Mouse (Mus musculus) MN1 (cell line): ENCODE measurements around the gene Grm7.

Experiments used
- DNase-seq: peaks from one replicate; pipeline ENCODE4 v3.0.0-alpha.2; 2016; ENCODE audit warnings: low spot score

Grm7 gene

DNA sequence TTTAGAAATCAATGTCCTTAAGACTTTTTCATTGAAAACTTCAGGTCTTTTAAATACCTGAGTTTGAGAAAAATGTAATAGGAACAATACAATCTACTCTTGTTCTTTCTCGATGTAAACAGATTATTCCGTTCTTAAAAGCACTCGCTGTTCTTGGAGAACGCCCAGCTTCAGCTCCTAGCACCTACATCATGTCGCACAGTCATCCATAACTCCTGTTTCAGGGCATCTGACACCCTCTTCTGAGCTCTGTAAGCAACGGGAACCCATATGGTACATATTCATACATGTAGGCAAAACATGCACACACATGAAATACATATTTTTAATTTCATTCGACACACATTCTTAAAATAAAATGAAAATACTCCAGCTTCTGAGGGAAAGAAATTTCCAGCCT is 916.0 kb downstream of the Grm7 start:
- DNase-seq: no peak

- DNase-seq: no peak
Measured at GRCm38 (mm10) chr6:111571471-111572088, 926.2 kb downstream of the Grm7 start.

- DNase-seq: no peak
Measured at GRCm38 (mm10) chr6:111584851-111585250, 939.5 kb downstream of the Grm7 start.

GRCm38 (mm10) chr6:111587572-111587971 is 942.2 kb downstream of the Grm7 start:
- no peak for DNase-seq

DNA sequence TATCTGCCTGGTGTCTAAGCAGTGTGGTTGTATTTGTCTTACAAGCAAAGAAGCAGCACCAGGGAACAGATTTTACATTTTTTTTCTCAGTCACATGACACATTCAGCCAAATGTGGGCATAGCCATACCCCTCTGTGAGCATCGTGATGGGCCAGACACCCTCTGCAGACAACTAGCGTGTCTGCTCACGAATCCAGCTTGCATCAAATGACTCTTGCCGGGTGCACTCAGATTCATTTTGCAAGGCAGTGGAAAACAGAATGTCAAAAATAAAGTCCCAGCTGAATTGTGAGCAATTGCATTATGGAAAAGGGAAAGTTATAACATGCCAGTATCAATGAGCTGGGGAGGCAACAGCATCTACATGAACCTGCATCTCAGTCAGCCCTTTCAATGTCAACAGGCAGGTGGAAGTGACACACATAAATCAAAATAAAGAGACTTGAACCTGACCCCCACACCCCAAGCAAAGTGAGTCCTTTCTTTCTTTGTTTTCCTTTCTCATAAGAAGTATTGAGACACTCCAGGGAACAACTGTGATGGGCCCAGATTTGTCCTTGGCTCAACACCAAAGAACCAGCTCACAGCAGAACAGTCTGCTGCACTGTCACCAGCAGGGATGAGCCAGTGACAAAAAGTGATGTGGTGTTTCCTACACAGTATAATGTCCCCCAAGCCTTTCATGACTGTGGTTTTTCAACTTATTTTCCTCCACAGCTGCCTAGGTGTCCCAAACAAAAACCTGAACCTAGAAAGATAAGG is 956.7 kb downstream of the Grm7 start:
- no peak for DNase-seq

DNA sequence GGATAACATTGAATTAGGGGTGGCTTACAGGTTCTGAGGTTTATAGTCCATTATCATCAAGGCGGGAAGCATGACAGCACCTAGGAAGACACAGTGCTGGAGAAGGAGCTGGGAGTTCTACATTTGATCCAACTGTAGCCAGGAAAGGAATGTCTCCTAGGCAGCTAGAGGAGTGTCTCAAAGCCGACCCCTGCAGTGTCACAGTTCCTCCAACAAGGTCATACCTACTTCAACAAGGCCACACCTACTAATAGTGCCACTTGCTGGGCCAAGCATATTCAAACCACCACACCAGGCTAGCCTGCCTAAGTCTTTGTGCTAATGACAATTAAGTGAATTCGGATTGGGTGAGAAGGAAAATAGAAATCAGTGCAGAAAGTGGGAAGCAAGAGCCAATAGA is 965.0 kb downstream of the Grm7 start:
- DNase-seq: no peak

GRCm38 (mm10) chr6:111613834-111614233 is 968.5 kb downstream of the Grm7 start:
- no peak for DNase-seq
